23 mouse cellular contexts compared by ENCODE assay signal in the genomic region with DNA sequence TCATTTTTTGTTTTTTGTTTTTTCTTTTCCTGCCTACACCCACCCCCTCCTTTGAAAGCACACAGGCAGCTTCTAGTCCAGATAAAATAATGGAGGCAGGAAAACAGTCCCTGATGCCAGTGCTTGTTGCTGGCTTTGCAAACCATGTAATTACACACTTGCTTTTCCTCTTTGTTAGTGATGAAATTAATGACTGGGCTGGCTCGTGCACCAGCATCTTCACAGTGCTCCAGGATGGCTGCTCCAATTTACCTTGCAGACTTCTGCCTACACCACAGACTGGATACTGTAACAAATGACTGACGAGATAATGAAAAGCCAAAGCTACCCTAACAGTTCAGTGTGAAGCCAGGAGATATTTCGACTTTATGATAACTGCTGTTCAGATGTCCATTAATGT.
DNase-seq lines count a peak whose midpoint lies in the region; ATAC-seq and TF ChIP-seq lines count a peak whose summit lies in the region.
"Had no signal": no experiment of that assay in that cellular context is flagged by ENCODE, and none has a peak within 500 bp of the region (broad histone marks: within the 10 kb centered on the region; RNA-seq: fewer than 3 reads in every experiment).

No protein-coding gene starts in this region.

- no peaks in the 10 kb centered on the region for H3K9me3 ChIP-seq in forebrain, embryonic 13.5 days (replicated peaks)
- H3K9me3 ChIP-seq in forebrain, embryonic 10.5 days = no peaks in the 10 kb centered on the region
- no peaks in the 10 kb centered on the region for H3K9me3 ChIP-seq in forebrain, embryonic 16.5 days (ENCODE audit: control insufficient read depth, low read length)
- H3K9me3 ChIP-seq: hindbrain, embryonic 12.5 days; intestine, embryonic 15.5 days had no signal

- 53% methylated on average over 3 of the region's 3 CpGs for WGBS in forebrain, embryonic 13.5 days
- 65% methylated on average over 3 of the region's 3 CpGs for WGBS in forebrain, embryonic 10.5 days
- WGBS in forebrain, embryonic 16.5 days = 37% methylated on average over 3 of the region's 3 CpGs

- no peaks in the 10 kb centered on the region; the same call in 1 of the 2 replicates for H3K4me1 ChIP-seq in forebrain, embryonic 13.5 days
- no peaks in the 10 kb centered on the region for H3K4me1 ChIP-seq in forebrain, embryonic 10.5 days
- H3K4me1 ChIP-seq in forebrain, embryonic 16.5 days (replicated peaks; ENCODE audit: control insufficient read depth, insufficient read depth, low read length) = no peaks in the 10 kb centered on the region
- H3K4me1 ChIP-seq: hindbrain, embryonic 12.5 days; intestine, embryonic 15.5 days had no signal

- H3K9ac ChIP-seq in forebrain, embryonic 13.5 days = no peak overlapping the region
- no peak overlapping the region for H3K9ac ChIP-seq in forebrain, embryonic 16.5 days (replicated peaks; ENCODE audit: low read depth, low read length)
- H3K9ac ChIP-seq: hindbrain, embryonic 12.5 days; intestine, embryonic 15.5 days had no signal

- DNase-seq in forebrain, embryonic 10.5 days (ENCODE audit: extremely low spot score, low spot score) = no peak
- DNase-seq in brain, embryonic 14.5 days (ENCODE audit: low read depth) = peak; percentile 52
- no peak for DNase-seq in heart, adult 11 months
- DNase-seq in cerebellum, postnatal 25 days = no peak
- DNase-seq: adrenal gland, postnatal 10 days; adrenal gland, postnatal 36 days; B cell, adult 2 months; cerebellum, adult 11-12 months; cerebellum, adult 8-10 months; cerebellum, postnatal 10 days; gastrocnemius, postnatal 10 days; gastrocnemius, postnatal 36 days; kidney, adult 11 months; kidney, adult 8-10 months had no signal

- ATAC-seq in forebrain, embryonic 13.5 days = peak; percentile 70
- peak; percentile 95 for ATAC-seq in forebrain, embryonic 16.5 days
- ATAC-seq: hindbrain, embryonic 16.5 days; intestine, embryonic 15.5 days; Patski had no signal

- TF ChIP-seq CTCF in brain, embryonic 14.5 days (IDR thresholded peaks at IDR 0.05; ENCODE audit: borderline replicate concordance, extremely low read depth, insufficient read depth, insufficient read length) = no peak

- H3K4me3 ChIP-seq in forebrain, embryonic 13.5 days = no peak overlapping the region
- H3K4me3 ChIP-seq in forebrain, embryonic 10.5 days = no peak overlapping the region
- no peak overlapping the region for H3K4me3 ChIP-seq in forebrain, embryonic 16.5 days (replicated peaks; ENCODE audit: low read length)
- H3K4me3 ChIP-seq: hindbrain, embryonic 12.5 days; intestine, embryonic 15.5 days had no signal

- H3K36me3 ChIP-seq in forebrain, embryonic 13.5 days (ENCODE audit: poor library complexity, severe bottlenecking) = no peaks in the 10 kb centered on the region
- no peaks in the 10 kb centered on the region for H3K36me3 ChIP-seq in forebrain, embryonic 10.5 days (replicated peaks)
- H3K36me3 ChIP-seq in forebrain, embryonic 16.5 days (ENCODE audit: control insufficient read depth, insufficient read depth) = no peaks in the 10 kb centered on the region
- H3K36me3 ChIP-seq: G1E; hindbrain, embryonic 12.5 days; intestine, embryonic 15.5 days had no signal

- no peak for TF ChIP-seq POLR2A in brain, embryonic 14.5 days (IDR thresholded peaks at IDR 0.05; ENCODE audit: borderline replicate concordance, extremely low read depth, insufficient read depth, insufficient read length, poor library complexity, severe bottlenecking)

- no peaks in the 10 kb centered on the region for H3K27me3 ChIP-seq in forebrain, embryonic 13.5 days
- H3K27me3 ChIP-seq in forebrain, embryonic 10.5 days (ENCODE audit: poor library complexity, severe bottlenecking) = no peaks in the 10 kb centered on the region
- no peaks in the 10 kb centered on the region for H3K27me3 ChIP-seq in forebrain, embryonic 16.5 days (replicated peaks; ENCODE audit: control insufficient read depth, insufficient read depth, low read length)
- H3K27me3 ChIP-seq: CH12.LX; hindbrain, embryonic 12.5 days; intestine, embryonic 15.5 days had no signal

- H3K27ac ChIP-seq in forebrain, embryonic 13.5 days = no peak overlapping the region
- no peak overlapping the region for H3K27ac ChIP-seq in forebrain, embryonic 10.5 days
- no peak overlapping the region; the same call in 1 of the 2 replicates for H3K27ac ChIP-seq in forebrain, embryonic 16.5 days (ENCODE audit: low read length)
- H3K27ac ChIP-seq: hindbrain, embryonic 12.5 days; intestine, embryonic 15.5 days had no signal

- H3K4me2 ChIP-seq in forebrain, embryonic 13.5 days = no peak overlapping the region
- H3K4me2 ChIP-seq in forebrain, embryonic 16.5 days (ENCODE audit: low read length) = no peak overlapping the region
- H3K4me2 ChIP-seq: heart, embryonic 11.5 days; hindbrain, embryonic 12.5 days; intestine, embryonic 15.5 days had no signal
